Mouse (Mus musculus): ENCODE measurements around the gene Procr. TPM values are rescaled to one million over a fixed set of nuclear protein-coding genes. Genes with fewer than 3 reads are reported as not detected.

The Procr gene
- total and polyA plus RNA-seq, 2 experiments from 2014 or later: 1.1 to 2.6 TPM

- H3K27me3 ChIP-seq (ENCODE audit: insufficient read depth, low read length): no peaks in the 10 kb centered on the region
- peaks cover 24% of the 10 kb centered on the region for H3K36me3 ChIP-seq (ENCODE audit: insufficient read depth, low read length)
- ATAC-seq: no peak
- 87% methylated on average over 5 of the region's 5 CpGs for WGBS
- H3K4me2 ChIP-seq (ENCODE audit: low read depth, low read length): no peak overlapping the region
- H3K9me3 ChIP-seq (ENCODE audit: low read length): no peaks in the 10 kb centered on the region
- no peak overlapping the region for H3K4me3 ChIP-seq (ENCODE audit: low read length)
- TF ChIP-seq CTCF (IDR thresholded peaks at IDR 0.05; ENCODE audit: low read depth): no peak
- no peak overlapping the region for H3K27ac ChIP-seq
- no peaks in the 10 kb centered on the region for H3K4me1 ChIP-seq (ENCODE audit: insufficient read depth, low read length)
- no peak for DNase-seq (ENCODE audit: low spot score)
- H3K9ac ChIP-seq (replicated peaks; ENCODE audit: low read length): no peak overlapping the region
Observed at GRCm38 (mm10) chr2:155720585-155720984, 30.3 kb upstream of the Procr start.

GRCm38 (mm10) chr2:155724036-155724435 is 26.9 kb upstream of the Procr start:
- DNase-seq (ENCODE audit: low spot score): no peak
- H3K4me2 ChIP-seq (ENCODE audit: low read depth, low read length): no peak overlapping the region
- H3K9me3 ChIP-seq (ENCODE audit: low read length): no peaks in the 10 kb centered on the region
- no peak for ATAC-seq
- 84% methylated on average over 5 of the region's 5 CpGs for WGBS
- H3K4me1 ChIP-seq (ENCODE audit: insufficient read depth, low read length): no peaks in the 10 kb centered on the region
- no peak for TF ChIP-seq CTCF (IDR thresholded peaks at IDR 0.05; ENCODE audit: low read depth)
- no peak overlapping the region for H3K27ac ChIP-seq
- no peak overlapping the region for H3K4me3 ChIP-seq (ENCODE audit: low read length)
- 0 out of 2 replicates have a peak, but pooled peaks cover 7% of the 10 kb centered on the region for H3K36me3 ChIP-seq (ENCODE audit: insufficient read depth, low read length)
- H3K27me3 ChIP-seq (ENCODE audit: insufficient read depth, low read length): no peaks in the 10 kb centered on the region
- no peak overlapping the region for H3K9ac ChIP-seq (replicated peaks; ENCODE audit: low read length)

GRCm38 (mm10) chr2:155724526-155724925 is 26.4 kb upstream of the Procr start:
- Histone ChIP-seq H3K9me3 (ENCODE audit: low read length) (no peaks in the 10 kb centered on the region), H3K4me3 (ENCODE audit: low read length) (no peak overlapping the region), H3K27ac (no peak overlapping the region), H3K4me2 (ENCODE audit: low read depth, low read length) (no peak overlapping the region), H3K4me1 (ENCODE audit: insufficient read depth, low read length) (no peaks in the 10 kb centered on the region), H3K36me3 (ENCODE audit: insufficient read depth, low read length) (0 out of 2 replicates have a peak, but pooled peaks cover 4% of the 10 kb centered on the region), H3K27me3 (ENCODE audit: insufficient read depth, low read length) (no peaks in the 10 kb centered on the region), H3K9ac (replicated peaks; ENCODE audit: low read length) (no peak overlapping the region)
- 82% methylated on average over 6 of the region's 6 CpGs for WGBS
- ATAC-seq (no peak), DNase-seq (ENCODE audit: low spot score) (no peak)
- no peak for TF ChIP-seq CTCF (IDR thresholded peaks at IDR 0.05; ENCODE audit: low read depth)

GRCm38 (mm10) chr2:155726302-155726701 is 24.6 kb upstream of the Procr start:
- Histone ChIP-seq H3K4me2 (ENCODE audit: low read depth, low read length) (no peak overlapping the region), H3K4me1 (ENCODE audit: insufficient read depth, low read length) (no peaks in the 10 kb centered on the region), H3K27me3 (ENCODE audit: insufficient read depth, low read length) (no peaks in the 10 kb centered on the region), H3K9me3 (ENCODE audit: low read length) (no peaks in the 10 kb centered on the region), H3K36me3 (ENCODE audit: insufficient read depth, low read length) (0 out of 2 replicates have a peak, but pooled peaks cover 4% of the 10 kb centered on the region), H3K9ac (replicated peaks; ENCODE audit: low read length) (no peak overlapping the region), H3K4me3 (ENCODE audit: low read length) (no peak overlapping the region), H3K27ac (no peak overlapping the region)
- 82% methylated on average over 7 of the region's 7 CpGs for WGBS
- DNase-seq (ENCODE audit: low spot score) (no peak), ATAC-seq (no peak)
- no peak for TF ChIP-seq CTCF (IDR thresholded peaks at IDR 0.05; ENCODE audit: low read depth)

GRCm38 (mm10) chr2:155727764-155728395 is 23.0 kb upstream of the Procr start:
- no peak overlapping the region for H3K27ac ChIP-seq
- no peaks in the 10 kb centered on the region for H3K9me3 ChIP-seq (ENCODE audit: low read length)
- no peaks in the 10 kb centered on the region for H3K4me1 ChIP-seq (ENCODE audit: insufficient read depth, low read length)
- TF ChIP-seq CTCF (IDR thresholded peaks at IDR 0.05; ENCODE audit: low read depth): no peak
- no peak overlapping the region for H3K4me3 ChIP-seq (ENCODE audit: low read length)
- no peak for DNase-seq (ENCODE audit: low spot score)
- no peaks in the 10 kb centered on the region for H3K27me3 ChIP-seq (ENCODE audit: insufficient read depth, low read length)
- no peak for ATAC-seq
- H3K9ac ChIP-seq (replicated peaks; ENCODE audit: low read length): no peak overlapping the region
- WGBS: 82% methylated on average over 7 of the region's 7 CpGs
- 0 out of 2 replicates have a peak, but pooled peaks cover under 1% of the 10 kb centered on the region for H3K36me3 ChIP-seq (ENCODE audit: insufficient read depth, low read length)
- no peak overlapping the region for H3K4me2 ChIP-seq (ENCODE audit: low read depth, low read length)

- peak overlapping the region; percentile 82 for H3K9ac ChIP-seq (replicated peaks; ENCODE audit: low read length)
- H3K27me3 ChIP-seq (ENCODE audit: insufficient read depth, low read length): no peaks in the 10 kb centered on the region
- 6% methylated on average over 15 of the region's 15 CpGs for WGBS
- no peaks in the 10 kb centered on the region for H3K9me3 ChIP-seq (ENCODE audit: low read length)
- no peak for DNase-seq (ENCODE audit: low spot score)
- H3K4me3 ChIP-seq (ENCODE audit: low read length): peak overlapping the region; percentile 88
- peak overlapping the region; percentile 93 for H3K4me2 ChIP-seq (ENCODE audit: low read depth, low read length)
- peak overlapping the region; percentile 48; the same call in 1 of the 2 replicates for H3K27ac ChIP-seq
- H3K36me3 ChIP-seq (ENCODE audit: insufficient read depth, low read length): no peaks in the 10 kb centered on the region
- 0 out of 2 replicates have a peak, but pooled peaks have one; percentile 16 for ATAC-seq
- H3K4me1 ChIP-seq (ENCODE audit: insufficient read depth, low read length): no peaks in the 10 kb centered on the region
- no peak for TF ChIP-seq CTCF (IDR thresholded peaks at IDR 0.05; ENCODE audit: low read depth)
Observed at GRCm38 (mm10) chr2:155728742-155729141, 22.2 kb upstream of the Procr start.

- Histone ChIP-seq H3K36me3 (ENCODE audit: insufficient read depth, low read length) (no peaks in the 10 kb centered on the region), H3K9ac (replicated peaks; ENCODE audit: low read length) (peak within 1 kb of the TSS; percentile 82), H3K27ac (peak within 1 kb of the TSS; percentile 48; the same call in 1 of the 2 replicates), H3K9me3 (ENCODE audit: low read length) (no peaks in the 10 kb centered on the region), H3K4me2 (ENCODE audit: low read depth, low read length) (peak within 1 kb of the TSS; percentile 93), H3K4me3 (ENCODE audit: low read length) (peak within 1 kb of the TSS; percentile 88), H3K27me3 (ENCODE audit: insufficient read depth, low read length) (no peaks in the 10 kb centered on the region), H3K4me1 (ENCODE audit: insufficient read depth, low read length) (no peaks in the 10 kb centered on the region)
- WGBS: under 1% methylated on average over 32 of the region's 33 CpGs
- ATAC-seq: peak; percentile 95
- DNase-seq (ENCODE audit: low spot score): peak; percentile 96
- TF ChIP-seq CTCF (IDR thresholded peaks at IDR 0.05; ENCODE audit: low read depth): no peak
Observed at GRCm38 (mm10) chr2:155729158-155729645, 21.7 kb upstream of the Procr start, which contains the start of gene Edem2. Gene Edem2 (minus strand): TSS chr2:155729475.
